Mouse (Mus musculus) limb, embryonic 10.5 days (tissue): ENCODE measurements around the gene Psmg3. TPM values are rescaled to one million over a fixed set of nuclear protein-coding genes. Genes with fewer than 3 reads are reported as not detected.

ENCODE experiments used
- DNase-seq: peaks from one replicate; pipeline ENCODE4 v3.0.0-alpha.2; 2017; ENCODE audit warnings: low spot score
- H3K27ac ChIP-seq: fragments of 300-500 bp; sonication (generic); 2 replicates; pipeline ENCODE4 v1.5.1; 2016; ENCODE audit warnings: mild to moderate bottlenecking
- H3K27me3 ChIP-seq: fragments of 300-500 bp; sonication (generic); 2 replicates; pipeline ENCODE4 v1.6.1; 2016; ENCODE audit warnings: low read depth, mild to moderate bottlenecking; ENCODE audit not compliant: poor library complexity, severe bottlenecking
- H3K36me3 ChIP-seq: fragments of 300-500 bp; sonication (generic); 2 replicates; pipeline ENCODE4 v1.6.1; 2016; ENCODE audit warnings: mild to moderate bottlenecking, moderate library complexity
- H3K4me1 ChIP-seq: fragments of 300-500 bp; sonication (generic); 2 replicates; pipeline ENCODE4 v1.6.1; 2016
- H3K4me3 ChIP-seq: fragments of 300-500 bp; sonication (generic); 2 replicates; pipeline ENCODE4 v1.5.1; 2016; ENCODE audit warnings: mild to moderate bottlenecking, moderate library complexity
- H3K9me3 ChIP-seq: fragments of 300-500 bp; sonication (generic); replicated peaks from 2 replicates; pipeline ENCODE4 v1.6.1; 2016; ENCODE audit warnings: mild to moderate bottlenecking
- WGBS: fragments of 180-500 bp; shearing (Covaris S2); methylation state at CpG from one replicate; pipeline ENCODE4 v1.1.7; 2016; 5-methylcytosine and 5-hydroxymethylcytosine counted together
- polyA plus RNA-seq: library from polyadenylated mRNA; unstranded; fragments of >200 nt; fragmentation: Nextera tagmentation; extraction: Ambion mirVana; gene quantifications from 2 replicates; pipeline ENCODE4 v1.2.1, GENCODE M21; 2016

The Psmg3 gene
- polyA plus RNA-seq: 89.9 and 116 TPM in 2 replicates

- WGBS: 1% methylated on average over 43 of the region's 43 CpGs
- peak within 1 kb of the TSS; percentile 79 for H3K4me3 ChIP-seq
- H3K9me3 ChIP-seq: no peaks in the 10 kb centered on the region
These were observed at the start of gene Psmg3, which contains the start of gene Gm26938 for GRCm38 (mm10) chr5:139826357-139827055. Gene Psmg3 (minus strand): TSS chr5:139826885. Gene Gm26938 (minus strand): TSS chr5:139826407.

GRCm38 (mm10) chr5:139871526-139871925 is 44.8 kb upstream of the Psmg3 start:
- Histone ChIP-seq H3K36me3 (no peaks in the 10 kb centered on the region), H3K27me3 (no peaks in the 10 kb centered on the region), H3K27ac (no peak overlapping the region), H3K4me1 (peaks cover 18% of the 10 kb centered on the region), H3K9me3 (no peaks in the 10 kb centered on the region), H3K4me3 (no peak overlapping the region)
- WGBS: 85% methylated on average over 1 of the region's 1 CpGs
- no peak for DNase-seq

More at GRCm38 (mm10) chr5:139826357-139827055, at the start of gene Psmg3, which contains the start of gene Gm26938:
- peaks cover 37% of the 10 kb centered on the region for H3K36me3 ChIP-seq
- peak within 1 kb of the TSS; percentile 84 for H3K27ac ChIP-seq
- DNase-seq: peak; percentile 96
- no peaks in the 10 kb centered on the region for H3K27me3 ChIP-seq
- peaks cover 31% of the 10 kb centered on the region for H3K4me1 ChIP-seq

GRCm38 (mm10) chr5:139870886-139871285 is 44.2 kb upstream of the Psmg3 start:
- no peak overlapping the region for H3K27ac ChIP-seq

GRCm38 (mm10) chr5:139862759-139863158 is 36.1 kb upstream of the Psmg3 start:
- H3K27ac ChIP-seq: no peak overlapping the region
- no peak for DNase-seq
- no peak overlapping the region for H3K4me3 ChIP-seq
- H3K9me3 ChIP-seq: no peaks in the 10 kb centered on the region
- 78% methylated on average over 4 of the region's 4 CpGs for WGBS
- peaks cover 8% of the 10 kb centered on the region; the same call in 1 of the 2 replicates for H3K4me1 ChIP-seq
- H3K36me3 ChIP-seq: no peaks in the 10 kb centered on the region
- 0 out of 2 replicates have a peak, but pooled peaks cover 9% of the 10 kb centered on the region for H3K27me3 ChIP-seq

More at GRCm38 (mm10) chr5:139870886-139871285, 44.2 kb upstream of the Psmg3 start:
- H3K9me3 ChIP-seq: no peaks in the 10 kb centered on the region
- DNase-seq: no peak
- peaks cover 18% of the 10 kb centered on the region for H3K4me1 ChIP-seq
- no peaks in the 10 kb centered on the region for H3K36me3 ChIP-seq
- WGBS: 21% methylated on average over 4 of the region's 4 CpGs
- H3K27me3 ChIP-seq: no peaks in the 10 kb centered on the region
- H3K4me3 ChIP-seq: no peak overlapping the region

- Histone ChIP-seq H3K36me3 (no peaks in the 10 kb centered on the region), H3K4me3 (no peak overlapping the region), H3K27me3 (0 out of 2 replicates have a peak, but pooled peaks cover 9% of the 10 kb centered on the region), H3K9me3 (no peaks in the 10 kb centered on the region), H3K4me1 (peaks cover 8% of the 10 kb centered on the region; the same call in 1 of the 2 replicates), H3K27ac (no peak overlapping the region)
- 56% methylated on average over 15 of the region's 15 CpGs for WGBS
- DNase-seq: no peak
These were observed 33.8 kb upstream of the Psmg3 start for GRCm38 (mm10) chr5:139860328-139861104.

GRCm38 (mm10) chr5:139849626-139850320 is 23.1 kb upstream of the Psmg3 start:
- Histone ChIP-seq H3K9me3 (peaks cover 3% of the 10 kb centered on the region; the same call in 1 of the 2 replicates), H3K36me3 (no peaks in the 10 kb centered on the region), H3K27ac (no peak overlapping the region), H3K27me3 (peaks cover 19% of the 10 kb centered on the region; the same call in 1 of the 2 replicates), H3K4me3 (no peak overlapping the region), H3K4me1 (peaks cover 5% of the 10 kb centered on the region; the same call in 1 of the 2 replicates)
- 84% methylated on average over 12 of the region's 12 CpGs for WGBS
- no peak for DNase-seq

GRCm38 (mm10) chr5:139839142-139839541 is 12.5 kb upstream of the Psmg3 start:
- Histone ChIP-seq H3K4me1 (peaks cover 4% of the 10 kb centered on the region; the same call in 1 of the 2 replicates), H3K4me3 (no peak overlapping the region), H3K27me3 (no peaks in the 10 kb centered on the region), H3K27ac (no peak overlapping the region), H3K36me3 (no peaks in the 10 kb centered on the region), H3K9me3 (no peaks in the 10 kb centered on the region)
- DNase-seq: no peak
- WGBS: 58% methylated on average over 3 of the region's 3 CpGs

GRCm38 (mm10) chr5:139838476-139838892 is 11.8 kb upstream of the Psmg3 start:
- WGBS: 28% methylated on average over 2 of the region's 2 CpGs
- H3K36me3 ChIP-seq: no peaks in the 10 kb centered on the region
- H3K9me3 ChIP-seq: no peaks in the 10 kb centered on the region
- peaks cover 4% of the 10 kb centered on the region; the same call in 1 of the 2 replicates for H3K4me1 ChIP-seq
- DNase-seq: peak; percentile 85
- no peaks in the 10 kb centered on the region for H3K27me3 ChIP-seq
- no peak overlapping the region for H3K4me3 ChIP-seq
- H3K27ac ChIP-seq: no peak overlapping the region

GRCm38 (mm10) chr5:139835706-139836105 is 9.0 kb upstream of the Psmg3 start:
- no peak for DNase-seq
- 88% methylated on average over 7 of the region's 7 CpGs for WGBS
- no peak overlapping the region for H3K27ac ChIP-seq
- peaks cover 4% of the 10 kb centered on the region; the same call in 1 of the 2 replicates for H3K4me1 ChIP-seq
- no peaks in the 10 kb centered on the region for H3K9me3 ChIP-seq
- H3K27me3 ChIP-seq: no peaks in the 10 kb centered on the region
- H3K36me3 ChIP-seq: no peaks in the 10 kb centered on the region
- H3K4me3 ChIP-seq: no peak overlapping the region

- Histone ChIP-seq H3K9me3 (no peaks in the 10 kb centered on the region), H3K4me3 (no peak overlapping the region), H3K27me3 (no peaks in the 10 kb centered on the region), H3K36me3 (no peaks in the 10 kb centered on the region), H3K27ac (no peak overlapping the region), H3K4me1 (no peaks in the 10 kb centered on the region)
- DNase-seq: no peak
- 86% methylated on average over 7 of the region's 7 CpGs for WGBS
These were observed 5.4 kb upstream of the Psmg3 start for GRCm38 (mm10) chr5:139832125-139832524.

- Histone ChIP-seq H3K4me1 (peaks cover 6% of the 10 kb centered on the region), H3K27ac (no peak overlapping the region), H3K27me3 (no peaks in the 10 kb centered on the region), H3K9me3 (no peaks in the 10 kb centered on the region), H3K4me3 (no peak overlapping the region), H3K36me3 (no peaks in the 10 kb centered on the region)
- no peak for DNase-seq
- 80% methylated on average over 3 of the region's 3 CpGs for WGBS
These were observed 4.0 kb upstream of the Psmg3 start for GRCm38 (mm10) chr5:139830734-139831133.

GRCm38 (mm10) chr5:139829384-139829783 is 2.7 kb upstream of the Psmg3 start:
- no peak for DNase-seq
- Histone ChIP-seq H3K36me3 (peaks cover 10% of the 10 kb centered on the region), H3K9me3 (no peaks in the 10 kb centered on the region), H3K4me1 (peaks cover 12% of the 10 kb centered on the region), H3K27me3 (no peaks in the 10 kb centered on the region), H3K27ac (no peak overlapping the region), H3K4me3 (no peak overlapping the region)
- WGBS: 86% methylated on average over 13 of the region's 13 CpGs
